Mouse (Mus musculus) bone marrow, adult 2 months (tissue): Measurements from ENCODE around the gene Perm1.

Experiments
- CTCF ChIP-seq: fragments of 200-500 bp; IDR thresholded peaks from 2 replicates; pipeline ENCODE4 v1.5.1; 2011; ENCODE audit warnings: low read length, control low read depth; ENCODE audit not compliant: control insufficient read depth, insufficient read depth
- POLR2A ChIP-seq: fragments of 200-500 bp; IDR thresholded peaks from 2 replicates; pipeline ENCODE4 v1.6.1; 2011; ENCODE audit warnings: low read depth, mild to moderate bottlenecking, control low read depth, low read length, borderline replicate concordance; ENCODE audit not compliant: control insufficient read depth

- TF ChIP-seq CTCF (no peak), POLR2A (peak; percentile 86; the same call in 1 of the 2 replicates)
Observed at GRCm38 (mm10) chr4:156235808-156236533, 20.3 kb downstream of the Perm1 start, which contains the start of gene Noc2l.
